Mouse (Mus musculus) MEL (cell line): ENCODE measurements around the gene Mtx1. TPM values are rescaled to one million over a fixed set of nuclear protein-coding genes. Genes with fewer than 3 reads are reported as not detected.

Experiments used
- DNase-seq: peaks from one replicate; pipeline ENCODE4 v3.0.0; 2011; ENCODE audit warnings: low read depth, low spot score
- H3K27ac ChIP-seq: 2 replicates; pipeline ENCODE4 v1.5.1; 2012; ENCODE audit warnings: low read depth, mild to moderate bottlenecking, control low read depth, low read length, moderate library complexity; ENCODE audit not compliant: control insufficient read depth
- H3K27me3 ChIP-seq, 2 experiments: fragments of 150-350 bp in 1 of 2; sonication (generic) in 1 of 2; 2 replicates each; pipeline ENCODE4 v1.6.1; 2012; ENCODE audit warnings: low read length in 2 of 2, mild to moderate bottlenecking in 2 of 2, improper control_type of control experiment in 1 of 2, moderate library complexity in 1 of 2; ENCODE audit not compliant: insufficient read depth in 2 of 2, control insufficient read depth in 1 of 2
- H3K36me3 ChIP-seq, 2 experiments: 2 replicates each; pipeline ENCODE4 v1.6.1; 2012 to 2014; ENCODE audit warnings: low read length in 2 of 2, improper control_type of control experiment in 1 of 2, inconsistent platforms in 1 of 2, mild to moderate bottlenecking in 1 of 2; ENCODE audit not compliant: insufficient read depth in 2 of 2, control insufficient read depth in 1 of 2
- H3K4me1 ChIP-seq, 2 experiments: fragments of 150-350 bp in 1 of 2; sonication (generic) in 1 of 2; 2 replicates each; pipeline ENCODE4 v1.6.1; 2012; ENCODE audit warnings: low read length in 2 of 2, improper control_type of control experiment in 1 of 2, mild to moderate bottlenecking in 1 of 2; ENCODE audit not compliant: insufficient read depth in 2 of 2, control insufficient read depth in 1 of 2
- H3K4me3 ChIP-seq, 2 experiments: fragments of 150-350 bp in 1 of 2; sonication (generic) in 1 of 2; 2 replicates each; pipeline ENCODE4 v1.5.1; 2012; ENCODE audit warnings: low read depth in 2 of 2, low read length in 2 of 2, mild to moderate bottlenecking in 2 of 2, moderate library complexity in 2 of 2, control low read depth in 1 of 2, improper control_type of control experiment in 1 of 2; ENCODE audit not compliant: control insufficient read depth in 1 of 2, insufficient read depth in 1 of 2
- H3K79me2 ChIP-seq: 2 replicates; pipeline ENCODE4 v1.6.1; 2012; ENCODE audit warnings: mild to moderate bottlenecking, low read length, moderate library complexity; ENCODE audit not compliant: control insufficient read depth, poor library complexity, insufficient read depth
- H3K9ac ChIP-seq: 2 replicates; pipeline ENCODE4 v1.6.1; 2012; ENCODE audit warnings: low read depth, mild to moderate bottlenecking, control low read depth, low read length, moderate library complexity; ENCODE audit not compliant: control insufficient read depth, poor library complexity, severe bottlenecking
- H3K9me3 ChIP-seq: fragments of 150-350 bp; sonication (generic); replicated peaks from 2 replicates; pipeline ENCODE4 v1.6.1; 2012; ENCODE audit warnings: mild to moderate bottlenecking, low read length, improper control_type of control experiment, moderate library complexity; ENCODE audit not compliant: insufficient read depth
- CTCF ChIP-seq, 3 experiments: IDR thresholded peaks in 2 of 3; conservative IDR thresholded peaks in 1 of 3; 2 replicates each; pipeline ENCODE4 v1.5.1; 2011 to 2012; ENCODE audit warnings: low read length in 3 of 3, low read depth in 2 of 3, mild to moderate bottlenecking in 2 of 3, improper control_type of control experiment in 1 of 3, inconsistent platforms in 1 of 3, mixed read lengths in 1 of 3, moderate library complexity in 1 of 3; ENCODE audit not compliant: control insufficient read depth in 1 of 3, insufficient read depth in 1 of 3, poor library complexity in 1 of 3, severe bottlenecking in 1 of 3
- ELF1 ChIP-seq: IDR thresholded peaks from 2 replicates; pipeline ENCODE4 v1.6.1; 2014; ENCODE audit warnings: low read depth, mild to moderate bottlenecking, inconsistent platforms, low read length, improper control_type of control experiment, moderate library complexity
- GABPA ChIP-seq: IDR thresholded peaks from 2 replicates; pipeline ENCODE4 v1.6.1; 2012; ENCODE audit warnings: low read depth, mild to moderate bottlenecking, inconsistent platforms, low read length, improper control_type of control experiment, moderate library complexity
- JUND ChIP-seq: IDR thresholded peaks from 2 replicates; pipeline ENCODE4 v1.6.1; 2011; ENCODE audit warnings: low read depth, mild to moderate bottlenecking, improper control_type of control experiment, low read length
- MAFK ChIP-seq: IDR thresholded peaks from 2 replicates; pipeline ENCODE4 v1.6.1; 2011; ENCODE audit warnings: low read depth, mild to moderate bottlenecking, low read length, improper control_type of control experiment, borderline replicate concordance
- MAX ChIP-seq: IDR thresholded peaks from 2 replicates; pipeline ENCODE4 v1.6.1; 2011; ENCODE audit warnings: low read length, improper control_type of control experiment
- MXI1 ChIP-seq: IDR thresholded peaks from 2 replicates; pipeline ENCODE4 v1.6.1; 2011; ENCODE audit warnings: mild to moderate bottlenecking, low read depth, low read length, improper control_type of control experiment
- MYB ChIP-seq: IDR thresholded peaks from 2 replicates; pipeline ENCODE4 v1.6.1; 2011; ENCODE audit warnings: mild to moderate bottlenecking, low read depth, low read length, improper control_type of control experiment
- NELFE ChIP-seq: IDR thresholded peaks from 2 replicates; pipeline ENCODE4 v1.6.1; 2011; ENCODE audit warnings: low read depth, low read length, improper control_type of control experiment
- POLR2A ChIP-seq, 2 experiments: IDR thresholded peaks; 2 replicates each; pipeline ENCODE4 v1.6.1; 2011 to 2012; ENCODE audit warnings: low read length in 2 of 2, mild to moderate bottlenecking in 2 of 2, control low read depth in 1 of 2, improper control_type of control experiment in 1 of 2, low read depth in 1 of 2, moderate library complexity in 1 of 2; ENCODE audit not compliant: control insufficient read depth in 1 of 2, insufficient read depth in 1 of 2, poor library complexity in 1 of 2
- POLR2AphosphoS2 ChIP-seq: IDR thresholded peaks from 2 replicates; pipeline ENCODE4 v1.6.1; 2011; ENCODE audit warnings: low read length, improper control_type of control experiment
- RAD21 ChIP-seq: IDR thresholded peaks from 2 replicates; pipeline ENCODE4 v1.6.1; 2011; ENCODE audit warnings: mild to moderate bottlenecking, low read depth, low read length, improper control_type of control experiment
- SIN3A ChIP-seq: IDR thresholded peaks from 2 replicates; pipeline ENCODE4 v1.6.1; 2012; ENCODE audit warnings: low read length, improper control_type of control experiment, inconsistent platforms
- USF1 ChIP-seq: IDR thresholded peaks from 2 replicates; pipeline ENCODE4 v1.6.1; 2014; ENCODE audit warnings: low read depth, mild to moderate bottlenecking, inconsistent platforms, low read length, improper control_type of control experiment, moderate library complexity
- USF2 ChIP-seq, 2 experiments: IDR thresholded peaks; 2 replicates each; pipeline ENCODE4 v1.6.1; 2011 to 2012; ENCODE audit warnings: improper control_type of control experiment in 2 of 2, low read length in 2 of 2, borderline replicate concordance in 1 of 2, inconsistent platforms in 1 of 2, low read depth in 1 of 2, mild to moderate bottlenecking in 1 of 2; ENCODE audit not compliant: insufficient read depth in 1 of 2
- ZKSCAN1 ChIP-seq: IDR thresholded peaks from 2 replicates; pipeline ENCODE4 v1.6.1; 2012; ENCODE audit warnings: low read depth, mild to moderate bottlenecking, inconsistent platforms, low read length, improper control_type of control experiment, moderate library complexity
- polyA plus RNA-seq, 2 experiments: library from polyadenylated mRNA; stranded (reverse) in 1 of 2; unstranded in 1 of 2; fragments of >175 nt in 1 of 2; fragments of >200 nt in 1 of 2; gene quantifications; 2 replicates each; pipeline versions ENCODE4 v1.2.1 to v1.2.4; 2012; ENCODE audit warnings: low replicate concordance in 2 of 2, low read depth in 1 of 2; ENCODE audit not compliant: insufficient read length in 2 of 2, insufficient read depth in 1 of 2, missing spikeins in 1 of 2
- total RNA-seq: library from RNA; depleted of rRNA; stranded (reverse); fragments of 300-350 nt; gene quantifications from 2 replicates; pipeline ENCODE4 v1.2.3, GENCODE M21; 2012; rRNA removed

The Mtx1 gene
- total RNA-seq (312 and 314 TPM in 2 replicates), polyA plus RNA-seq (100 to 1,000 TPM in 1 of 2 experiments, not detected in 1; 369 TPM)

DNA sequence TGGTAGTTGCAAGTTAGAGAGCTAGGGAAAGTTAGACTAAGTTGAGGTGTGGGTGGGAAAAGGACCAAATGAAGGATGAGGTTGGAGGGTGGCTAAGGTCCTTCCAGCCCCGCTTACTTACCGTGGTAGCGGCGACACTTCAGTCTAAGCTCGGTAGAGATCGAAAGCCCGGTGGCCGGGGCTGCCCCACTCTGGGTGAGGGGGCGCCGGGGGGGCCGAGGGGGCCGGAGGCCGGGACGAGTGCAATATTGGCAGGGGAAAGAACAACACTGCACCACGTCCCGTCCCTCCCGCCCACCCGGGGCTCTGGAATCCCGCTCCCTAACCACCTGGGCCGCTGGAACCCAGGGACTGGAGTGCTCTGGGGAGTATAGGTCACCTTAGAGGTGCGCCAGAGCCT, at the start of gene Mtx1:
Mtx1 (minus strand) TSS at position 189 of the 400 bp plus-strand sequence.
- H3K9me3 ChIP-seq = no peaks in the 10 kb centered on the region
- peaks cover 0 to 2% of the 10 kb centered on the region in 2 experiments; a peak in 1 of 4 replicates for H3K36me3 ChIP-seq
- peak within 1 kb of the TSS; percentile 11 for H3K9ac ChIP-seq
- H3K4me1 ChIP-seq = peaks cover 2 to 8% of the 10 kb centered on the region in 2 experiments; a peak in 3 of 4 replicates
- H3K79me2 ChIP-seq = no peaks in the 10 kb centered on the region
- DNase-seq = no peak
- H3K4me3 ChIP-seq = peak within 1 kb of the TSS; percentile 65 to 83
- H3K27ac ChIP-seq = no peak within 1 kb of the TSS
- H3K27me3 ChIP-seq = no peaks in the 10 kb centered on the region
- TF ChIP-seq RAD21 = no peak
- no peak for TF ChIP-seq GABPA
- no peak for TF ChIP-seq USF2 (IDR thresholded peaks at IDR 0.05; ENCODE audit: borderline replicate concordance in 1 of 2, insufficient read depth in 1 of 2, low read depth in 1 of 2, low read length in 2 of 2)
- no peak for TF ChIP-seq MAX
- TF ChIP-seq SIN3A = no peak
- no peak for TF ChIP-seq MXI1
- TF ChIP-seq ZKSCAN1 = no peak
- no peak for TF ChIP-seq CTCF (IDR thresholded peaks at IDR 0.05 in 2 of 3, conservative IDR thresholded peaks at IDR 0.05 in 1 of 3; ENCODE audit: control insufficient read depth in 1 of 3, insufficient read depth in 1 of 3, low read depth in 2 of 3, low read length in 3 of 3, poor library complexity in 1 of 3, severe bottlenecking in 1 of 3)
- TF ChIP-seq POLR2AphosphoS2 = no peak
- no peak for TF ChIP-seq NELFE
- TF ChIP-seq MAFK = no peak
- no peak for TF ChIP-seq POLR2A (IDR thresholded peaks at IDR 0.05; ENCODE audit: control insufficient read depth in 1 of 2, insufficient read depth in 1 of 2, low read depth in 1 of 2, low read length in 2 of 2, poor library complexity in 1 of 2)
- no peak for TF ChIP-seq ELF1
- no peak for TF ChIP-seq JUND
- TF ChIP-seq USF1 = no peak
- no peak for TF ChIP-seq MYB

DNA sequence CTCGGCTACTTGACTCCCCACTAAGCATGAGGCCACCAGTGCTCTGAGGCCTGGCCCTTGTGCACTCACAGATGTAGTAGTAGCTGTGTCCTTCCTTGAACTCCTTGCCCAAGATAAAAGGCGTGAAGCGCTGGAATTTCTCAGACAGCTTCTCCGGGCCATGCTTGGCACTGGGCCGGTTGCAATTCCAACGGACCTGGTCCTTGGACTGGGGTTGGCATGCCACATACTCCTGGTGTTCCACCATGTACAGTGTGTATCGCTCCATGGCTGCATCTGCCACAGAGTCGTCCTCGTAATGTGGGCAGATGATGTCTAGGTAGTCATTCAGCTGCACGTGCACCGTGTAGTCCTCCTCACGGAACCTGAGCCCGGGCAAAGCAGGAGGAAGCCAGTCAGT, 49.2 kb upstream of the Mtx1 start:
- Histone ChIP-seq H3K27ac (no peak overlapping the region), H3K4me3 (no peak overlapping the region), H3K36me3 (no peaks in the 10 kb centered on the region), H3K27me3 (peaks cover 24 to 30% of the 10 kb centered on the region in 2 experiments), H3K4me1 (peaks cover 0 to 2% of the 10 kb centered on the region in 2 experiments; a peak in 2 of 4 replicates), H3K9ac (no peak overlapping the region), H3K79me2 (no peaks in the 10 kb centered on the region), H3K9me3 (no peaks in the 10 kb centered on the region)
- DNase-seq = no peak
- TF ChIP-seq ZKSCAN1 = no peak
